Mouse (Mus musculus) liver, embryonic 12.5 days (tissue): ENCODE measurements around the gene Ttc30a1. TPM values are rescaled to one million over a fixed set of nuclear protein-coding genes. Genes with fewer than 3 reads are reported as not detected.

Experiments used
- ATAC-seq: fragments of 200-750 bp; cut with Nextera tagmentation; 2 replicates; pipeline ENCODE4 v1.8.0; 2017; ENCODE audit warnings: moderate number of reproducible peaks, mild to moderate bottlenecking, moderate library complexity
- H3K27ac ChIP-seq: fragments of 300-500 bp; sonication (generic); 2 replicates; pipeline ENCODE4 v1.5.1; 2016; ENCODE audit warnings: mild to moderate bottlenecking
- H3K27me3 ChIP-seq: fragments of 300-500 bp; sonication (generic); replicated peaks from 2 replicates; pipeline ENCODE4 v1.6.1; 2016; ENCODE audit warnings: mild to moderate bottlenecking, moderate library complexity
- H3K36me3 ChIP-seq: fragments of 300-500 bp; sonication (generic); 2 replicates; pipeline ENCODE4 v1.6.1; 2016; ENCODE audit warnings: mild to moderate bottlenecking, moderate library complexity
- H3K4me1 ChIP-seq: fragments of 300-500 bp; sonication (generic); 2 replicates; pipeline ENCODE4 v1.6.1; 2016
- H3K4me2 ChIP-seq: fragments of 300-500 bp; sonication (generic); 2 replicates; pipeline ENCODE4 v1.6.1; 2016; ENCODE audit warnings: mild to moderate bottlenecking, moderate library complexity
- H3K4me3 ChIP-seq: fragments of 300-500 bp; sonication (generic); 2 replicates; pipeline ENCODE4 v1.5.1; 2016; ENCODE audit warnings: mild to moderate bottlenecking, moderate library complexity
- H3K9ac ChIP-seq: fragments of 300-500 bp; sonication (generic); 2 replicates; pipeline ENCODE4 v1.6.1; 2016; ENCODE audit warnings: mild to moderate bottlenecking, moderate library complexity
- H3K9me3 ChIP-seq: fragments of 300-500 bp; sonication (generic); replicated peaks from 2 replicates; pipeline ENCODE4 v1.6.1; 2016; ENCODE audit warnings: mild to moderate bottlenecking, moderate library complexity
- whole genome bisulfite sequencing: fragments of 180-500 bp; shearing (Covaris S2); methylation state at CpG from one replicate; pipeline ENCODE4 v1.1.7; 2016; ENCODE audit not compliant: insufficient replicate concordance; 5-methylcytosine and 5-hydroxymethylcytosine counted together
- polyA plus RNA-seq: library from polyadenylated mRNA; unstranded; fragments of >200 nt; fragmentation: Nextera tagmentation; extraction: Ambion mirVana; gene quantifications from 2 replicates; pipeline ENCODE4 v1.2.1, GENCODE M21; 2016

The Ttc30a1 gene
- polyA plus RNA-seq, 1 experiment from 2014 or later = 2.3 TPM

GRCm38 (mm10) chr2:75997726-75998125 is 16.0 kb upstream of the Ttc30a1 start:
- Histone ChIP-seq H3K4me1 (peaks cover 7% of the 10 kb centered on the region; the same call in 1 of the 2 replicates), H3K4me2 (no peak overlapping the region), H3K9ac (no peak overlapping the region), H3K27me3 (0 out of 2 replicates have a peak, but pooled peaks cover 3% of the 10 kb centered on the region), H3K36me3 (no peaks in the 10 kb centered on the region), H3K9me3 (no peaks in the 10 kb centered on the region), H3K27ac (no peak overlapping the region), H3K4me3 (no peak overlapping the region)
- 54% methylated on average over 12 of the region's 12 CpGs for WGBS
- no peak for ATAC-seq

DNA sequence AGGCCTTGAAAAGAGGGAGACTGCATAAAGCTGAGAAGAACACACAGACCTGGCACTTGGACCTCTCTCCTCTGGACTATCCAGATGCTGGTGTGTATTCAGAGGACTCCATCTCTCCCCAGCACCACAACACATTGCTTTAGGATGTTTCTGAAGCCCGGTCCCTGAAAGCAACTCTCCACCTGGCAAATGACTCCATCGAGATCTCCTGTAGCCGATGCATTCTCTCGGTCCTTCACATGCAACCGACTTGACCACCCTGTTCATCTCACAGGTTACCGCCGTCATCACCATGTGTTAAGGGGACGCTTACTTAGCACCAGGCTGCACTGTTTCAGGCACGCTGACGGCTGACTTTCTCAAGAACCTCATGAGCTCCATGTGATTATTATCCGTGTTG is 13.1 kb upstream of the Ttc30a1 start:
- 0 out of 2 replicates have a peak, but pooled peaks cover 3% of the 10 kb centered on the region for H3K27me3 ChIP-seq
- 77% methylated on average over 11 of the region's 11 CpGs for WGBS
- no peak overlapping the region for H3K9ac ChIP-seq
- H3K4me3 ChIP-seq = no peak overlapping the region
- H3K4me2 ChIP-seq = no peak overlapping the region
- no peaks in the 10 kb centered on the region for H3K36me3 ChIP-seq
- H3K4me1 ChIP-seq = peaks cover 7% of the 10 kb centered on the region
- no peak for ATAC-seq
- no peak overlapping the region for H3K27ac ChIP-seq
- H3K9me3 ChIP-seq = no peaks in the 10 kb centered on the region

DNA sequence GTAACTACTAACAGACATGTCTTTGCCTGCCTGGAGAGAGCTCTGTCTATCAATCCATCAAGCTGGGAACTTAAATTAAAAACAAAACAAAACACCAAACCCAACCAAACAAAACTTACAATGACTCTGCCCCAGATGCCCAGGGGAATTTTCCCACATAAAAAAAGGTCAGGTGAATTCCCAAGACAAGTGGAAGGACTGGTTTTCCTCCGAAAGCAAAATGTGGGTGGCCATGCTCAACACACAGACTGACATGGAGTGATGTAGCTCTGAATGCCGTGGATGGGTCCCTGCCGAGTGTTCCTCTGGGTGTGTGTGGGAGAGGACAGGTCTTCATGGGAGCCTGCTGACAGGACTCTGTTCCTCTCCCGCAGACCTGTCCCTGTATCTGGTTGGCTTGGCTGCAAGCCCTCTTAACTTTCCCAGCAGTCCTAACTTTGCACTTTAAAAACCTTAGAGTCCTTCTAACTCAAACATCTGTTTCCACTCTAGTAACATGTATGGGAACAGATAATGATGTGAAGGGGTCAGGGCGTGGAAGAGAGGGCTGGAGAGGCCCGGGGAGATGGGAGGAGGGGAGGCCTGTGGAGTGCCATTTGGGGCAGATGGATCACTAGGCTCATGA is 9.9 kb upstream of the Ttc30a1 start:
- Histone ChIP-seq H3K4me2 (no peak overlapping the region), H3K27me3 (0 out of 2 replicates have a peak, but pooled peaks cover 3% of the 10 kb centered on the region), H3K9me3 (no peaks in the 10 kb centered on the region), H3K36me3 (no peaks in the 10 kb centered on the region), H3K4me1 (no peaks in the 10 kb centered on the region; the same call in 1 of the 2 replicates), H3K9ac (no peak overlapping the region), H3K27ac (no peak overlapping the region), H3K4me3 (no peak overlapping the region)
- ATAC-seq = no peak
- WGBS = 59% methylated on average over 6 of the region's 6 CpGs

DNA sequence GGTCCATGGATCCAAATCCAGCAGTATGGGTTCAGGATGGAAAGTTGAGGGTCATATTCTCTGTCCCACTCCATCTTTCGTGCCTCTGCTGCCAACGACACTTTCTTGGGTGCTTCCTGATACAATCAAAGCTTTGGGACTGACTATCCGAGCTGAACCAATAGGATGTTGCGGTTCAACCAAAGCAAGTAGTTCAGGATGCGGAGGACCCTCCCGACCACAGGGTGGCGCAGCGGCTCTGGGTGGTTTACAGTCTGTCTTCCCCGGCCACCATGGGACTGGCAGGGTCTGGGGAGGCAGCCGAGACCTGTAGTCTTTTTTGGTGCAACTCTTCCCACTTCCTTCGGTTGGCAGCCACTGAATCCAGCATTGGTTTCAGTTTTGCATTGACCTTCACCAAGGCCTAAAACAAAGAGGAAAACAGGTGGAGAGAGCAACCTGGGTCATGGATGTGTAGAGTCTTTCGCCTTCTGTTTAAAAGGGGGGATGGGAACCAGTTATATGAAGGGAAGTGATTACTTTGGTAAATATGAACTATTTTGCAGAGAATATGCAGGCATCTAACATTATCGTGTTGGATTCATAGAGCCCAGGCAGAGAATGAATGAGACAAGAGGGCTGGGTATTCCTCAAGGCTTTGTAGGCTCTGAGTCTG is 9.2 kb upstream of the Ttc30a1 start:
- H3K4me1 ChIP-seq = no peaks in the 10 kb centered on the region; the same call in 1 of the 2 replicates
- 0 out of 2 replicates have a peak, but pooled peaks cover 3% of the 10 kb centered on the region for H3K27me3 ChIP-seq
- no peaks in the 10 kb centered on the region for H3K36me3 ChIP-seq
- H3K9ac ChIP-seq = no peak overlapping the region
- H3K4me3 ChIP-seq = no peak overlapping the region
- no peak overlapping the region for H3K27ac ChIP-seq
- ATAC-seq = 0 out of 2 replicates have a peak, but pooled peaks have one; percentile 42
- H3K9me3 ChIP-seq = no peaks in the 10 kb centered on the region
- 26% methylated on average over 13 of the region's 13 CpGs for WGBS
- H3K4me2 ChIP-seq = peak overlapping the region; percentile 38

DNA sequence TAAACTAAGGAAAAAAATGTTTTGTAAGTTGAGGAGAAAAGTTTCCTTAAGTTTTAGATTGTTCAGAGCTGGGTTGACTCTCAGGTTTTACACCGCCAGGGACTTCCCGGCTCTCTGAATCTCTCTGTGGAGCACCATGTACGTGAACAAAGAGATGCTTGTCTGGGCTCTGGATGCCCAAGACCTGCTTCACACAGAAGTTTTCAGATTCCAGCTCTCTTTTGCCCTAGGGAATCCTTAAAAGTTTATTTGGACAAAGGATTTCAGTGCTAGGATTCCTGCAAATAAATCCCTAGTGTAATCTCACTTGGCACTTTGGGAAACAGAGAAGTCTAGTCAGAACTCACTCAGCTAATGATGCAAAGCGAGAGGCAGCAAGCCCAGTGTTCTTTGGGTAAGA is 7.9 kb upstream of the Ttc30a1 start:
- H3K4me1 ChIP-seq = no peaks in the 10 kb centered on the region; the same call in 1 of the 2 replicates
- no peak overlapping the region for H3K9ac ChIP-seq
- 0 out of 2 replicates have a peak, but pooled peaks cover 3% of the 10 kb centered on the region for H3K27me3 ChIP-seq
- H3K27ac ChIP-seq = no peak overlapping the region
- no peaks in the 10 kb centered on the region for H3K36me3 ChIP-seq
- H3K9me3 ChIP-seq = no peaks in the 10 kb centered on the region
- H3K4me3 ChIP-seq = no peak overlapping the region
- no peak overlapping the region for H3K4me2 ChIP-seq
- no peak for ATAC-seq
- WGBS = 69% methylated on average over 4 of the region's 4 CpGs

GRCm38 (mm10) chr2:75988779-75989363 is 7.1 kb upstream of the Ttc30a1 start:
- Histone ChIP-seq H3K9ac (no peak overlapping the region), H3K27ac (no peak overlapping the region), H3K9me3 (no peaks in the 10 kb centered on the region), H3K4me1 (no peaks in the 10 kb centered on the region; the same call in 1 of the 2 replicates), H3K27me3 (0 out of 2 replicates have a peak, but pooled peaks cover under 1% of the 10 kb centered on the region), H3K4me3 (no peak overlapping the region), H3K4me2 (no peak overlapping the region), H3K36me3 (no peaks in the 10 kb centered on the region)
- ATAC-seq = no peak
- 43% methylated on average over 7 of the region's 7 CpGs for WGBS

DNA sequence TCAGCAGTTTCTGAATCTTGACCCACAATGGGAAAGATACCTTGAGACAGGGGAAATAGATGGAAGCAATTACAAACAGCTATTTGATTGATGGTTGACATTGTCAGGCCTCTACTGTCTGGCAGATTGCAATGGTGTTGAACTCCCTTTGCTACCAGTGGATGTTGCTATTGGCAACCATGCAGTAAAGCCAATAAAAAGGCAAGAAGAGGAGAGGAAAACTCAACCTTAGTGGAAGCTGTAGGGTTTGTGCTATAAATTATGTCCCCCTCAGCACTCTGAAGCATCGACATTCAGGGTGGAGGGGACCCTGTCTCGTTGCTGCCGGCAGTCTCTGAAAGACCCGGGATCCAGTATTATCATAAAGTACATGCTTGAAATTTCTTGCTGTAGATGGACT is 6.6 kb upstream of the Ttc30a1 start:
- no peak overlapping the region for H3K9ac ChIP-seq
- H3K4me1 ChIP-seq = no peaks in the 10 kb centered on the region; the same call in 1 of the 2 replicates
- no peaks in the 10 kb centered on the region for H3K36me3 ChIP-seq
- 61% methylated on average over 4 of the region's 4 CpGs for WGBS
- no peak overlapping the region for H3K4me3 ChIP-seq
- H3K27ac ChIP-seq = no peak overlapping the region
- H3K27me3 ChIP-seq = no peaks in the 10 kb centered on the region
- no peaks in the 10 kb centered on the region for H3K9me3 ChIP-seq
- no peak for ATAC-seq
- H3K4me2 ChIP-seq = no peak overlapping the region

DNA sequence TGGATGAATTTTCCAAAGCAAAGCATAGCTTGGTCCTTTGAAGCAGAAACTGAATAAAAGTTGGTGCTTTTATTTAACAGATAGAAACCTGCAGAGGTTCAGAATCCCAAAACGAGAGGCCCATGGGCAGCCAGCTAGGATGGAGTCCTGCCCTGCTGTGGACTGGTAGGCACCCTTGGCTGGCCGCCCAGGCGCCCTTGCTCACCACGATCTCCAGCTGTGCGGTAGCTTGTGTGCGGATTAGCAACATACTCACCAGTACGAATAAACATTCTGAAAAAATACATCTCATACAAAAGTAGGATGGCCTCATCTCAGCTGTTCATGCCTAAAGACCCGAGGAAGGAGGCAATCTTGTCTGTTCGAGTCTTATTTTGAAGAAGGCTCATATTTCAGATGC is 6.0 kb upstream of the Ttc30a1 start:
- H3K4me3 ChIP-seq = no peak overlapping the region
- no peak for ATAC-seq
- 70% methylated on average over 9 of the region's 9 CpGs for WGBS
- H3K36me3 ChIP-seq = no peaks in the 10 kb centered on the region
- no peak overlapping the region for H3K27ac ChIP-seq
- H3K9ac ChIP-seq = no peak overlapping the region
- H3K9me3 ChIP-seq = no peaks in the 10 kb centered on the region
- no peaks in the 10 kb centered on the region; the same call in 1 of the 2 replicates for H3K4me1 ChIP-seq
- no peaks in the 10 kb centered on the region for H3K27me3 ChIP-seq
- no peak overlapping the region for H3K4me2 ChIP-seq

DNA sequence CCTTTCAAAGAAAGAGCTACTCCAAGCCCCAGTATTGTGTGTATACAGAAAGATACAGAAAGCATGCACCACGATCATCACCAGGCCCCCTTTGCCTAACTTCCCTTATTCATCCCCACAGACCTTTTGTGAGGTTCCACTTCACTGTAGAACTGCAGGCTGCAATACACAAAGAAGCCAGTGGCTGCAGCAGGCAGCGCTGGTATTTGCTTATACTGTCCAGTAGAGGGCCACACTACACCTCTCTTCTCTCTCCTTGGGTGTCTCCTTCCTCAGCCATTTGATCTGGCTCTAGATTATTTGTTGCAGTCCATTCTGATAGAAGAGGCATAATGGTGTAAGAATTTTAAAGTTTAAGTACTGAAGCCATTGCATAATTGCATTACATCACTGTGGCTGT is 3.4 kb upstream of the Ttc30a1 start:
- Histone ChIP-seq H3K36me3 (no peaks in the 10 kb centered on the region), H3K9ac (no peak overlapping the region), H3K27me3 (no peaks in the 10 kb centered on the region), H3K27ac (no peak overlapping the region), H3K9me3 (no peaks in the 10 kb centered on the region), H3K4me3 (no peak overlapping the region), H3K4me2 (no peak overlapping the region), H3K4me1 (0 out of 2 replicates have a peak, but pooled peaks cover 3% of the 10 kb centered on the region)
- no peak for ATAC-seq
- 2% methylated on average over 2 of the region's 2 CpGs for WGBS

DNA sequence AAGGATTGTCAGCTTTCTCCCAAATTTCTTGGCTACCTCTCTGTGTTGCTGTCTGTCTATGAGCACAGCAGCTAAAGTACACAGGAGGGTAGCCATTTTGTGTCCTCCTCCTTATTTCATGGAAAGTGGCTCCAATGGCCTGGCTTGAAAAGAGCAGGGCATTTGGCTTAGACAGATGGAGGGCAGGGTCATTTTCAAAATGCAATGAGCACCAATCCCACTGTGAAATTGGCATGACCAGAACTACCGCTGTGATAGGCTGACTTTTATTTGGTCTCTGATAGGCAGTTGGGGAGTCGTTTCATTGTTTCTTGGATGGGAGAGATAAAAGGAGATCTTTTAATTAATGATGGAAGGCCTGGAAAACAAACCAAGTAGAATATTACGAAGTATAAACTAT is 2.1 kb upstream of the Ttc30a1 start:
- H3K27ac ChIP-seq = no peak overlapping the region
- H3K27me3 ChIP-seq = no peaks in the 10 kb centered on the region
- H3K36me3 ChIP-seq = no peaks in the 10 kb centered on the region
- H3K4me3 ChIP-seq = no peak overlapping the region
- H3K4me2 ChIP-seq = no peak overlapping the region
- ATAC-seq = no peak
- H3K9me3 ChIP-seq = no peaks in the 10 kb centered on the region
- H3K4me1 ChIP-seq = 0 out of 2 replicates have a peak, but pooled peaks cover 3% of the 10 kb centered on the region
- WGBS = 68% methylated on average over 3 of the region's 3 CpGs
- H3K9ac ChIP-seq = no peak overlapping the region

DNA sequence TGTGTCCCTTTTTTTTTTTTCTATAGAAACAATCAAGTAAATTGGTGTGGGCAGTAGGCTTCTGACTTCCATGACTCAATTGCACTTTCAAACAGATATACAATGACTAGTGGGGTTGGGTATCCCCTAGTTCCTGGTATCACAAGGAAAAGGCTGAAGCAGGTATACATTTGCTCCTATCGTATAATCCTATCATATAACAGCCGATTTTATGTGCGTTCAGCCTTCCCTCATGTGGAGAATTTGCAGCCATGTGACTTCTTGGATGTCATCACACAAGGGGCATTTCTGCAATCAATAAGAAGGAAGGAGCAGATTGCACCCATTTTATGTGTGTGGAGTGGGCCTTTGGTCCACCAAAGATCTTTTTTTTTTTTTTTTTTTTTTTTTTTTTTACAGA is 1.3 kb upstream of the Ttc30a1 start:
- no peak overlapping the region for H3K4me2 ChIP-seq
- no peak for ATAC-seq
- H3K9me3 ChIP-seq = no peaks in the 10 kb centered on the region
- no peak overlapping the region for H3K27ac ChIP-seq
- H3K27me3 ChIP-seq = no peaks in the 10 kb centered on the region
- 83% methylated on average over 3 of the region's 3 CpGs for WGBS
- no peak overlapping the region for H3K4me3 ChIP-seq
- no peaks in the 10 kb centered on the region for H3K36me3 ChIP-seq
- H3K4me1 ChIP-seq = 0 out of 2 replicates have a peak, but pooled peaks cover 3% of the 10 kb centered on the region
- H3K9ac ChIP-seq = no peak overlapping the region

DNA sequence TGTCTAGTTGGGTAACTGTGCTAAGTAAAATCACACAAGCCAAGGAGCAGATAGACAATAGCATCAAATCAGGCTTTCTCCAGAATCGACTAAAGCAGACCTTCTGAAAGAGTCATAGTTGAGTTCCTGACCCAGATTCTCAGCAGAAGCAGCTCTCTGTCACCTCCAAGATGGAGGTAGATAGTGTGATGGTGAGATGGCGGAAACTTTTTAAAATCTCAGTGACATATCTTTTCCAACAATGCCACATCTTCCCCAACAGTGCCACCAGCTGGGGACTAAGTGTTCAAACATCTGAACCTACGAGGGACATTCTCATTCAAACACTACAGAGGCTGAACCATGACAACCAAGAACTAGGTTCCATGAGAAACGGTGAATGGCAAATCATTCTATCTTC is 859 bp upstream of the Ttc30a1 start:
- H3K4me1 ChIP-seq = 0 out of 2 replicates have a peak, but pooled peaks cover 3% of the 10 kb centered on the region
- no peaks in the 10 kb centered on the region for H3K36me3 ChIP-seq
- no peaks in the 10 kb centered on the region for H3K9me3 ChIP-seq
- H3K27ac ChIP-seq = no peak overlapping the region
- no peaks in the 10 kb centered on the region for H3K27me3 ChIP-seq
- no peak for ATAC-seq
- no peak overlapping the region for H3K4me3 ChIP-seq
- H3K9ac ChIP-seq = no peak overlapping the region
- no peak overlapping the region for H3K4me2 ChIP-seq
- WGBS = 79% methylated on average over 4 of the region's 4 CpGs
